Mouse (Mus musculus): Measurements from ENCODE around the gene Parva. TPM values are rescaled to one million over a fixed set of nuclear protein-coding genes. Genes with fewer than 3 reads are reported as not detected.

The Parva gene
- polyA plus RNA-seq, 3 experiments from 2014 or later, result not detected

DNA sequence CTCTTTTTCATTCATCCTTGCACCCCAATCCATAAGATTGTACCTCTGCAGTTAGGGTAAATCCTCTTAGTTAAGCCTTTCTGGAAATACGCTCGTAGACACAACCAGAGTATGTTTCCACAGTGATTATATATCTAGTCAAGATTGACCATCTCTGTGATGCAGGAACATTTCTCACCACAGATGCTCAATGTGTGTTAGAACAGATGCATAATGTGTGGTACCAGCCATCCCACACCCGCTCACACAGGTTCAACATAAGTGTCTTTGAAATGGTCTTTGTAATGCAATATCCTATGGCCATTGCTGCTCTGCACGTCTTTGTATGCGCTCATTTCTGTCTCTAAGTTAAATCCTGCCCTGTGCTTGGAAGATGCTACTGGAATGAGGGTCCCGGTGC, 98.2 kb downstream of the Parva start:
- ATAC-seq, result no peak

DNA sequence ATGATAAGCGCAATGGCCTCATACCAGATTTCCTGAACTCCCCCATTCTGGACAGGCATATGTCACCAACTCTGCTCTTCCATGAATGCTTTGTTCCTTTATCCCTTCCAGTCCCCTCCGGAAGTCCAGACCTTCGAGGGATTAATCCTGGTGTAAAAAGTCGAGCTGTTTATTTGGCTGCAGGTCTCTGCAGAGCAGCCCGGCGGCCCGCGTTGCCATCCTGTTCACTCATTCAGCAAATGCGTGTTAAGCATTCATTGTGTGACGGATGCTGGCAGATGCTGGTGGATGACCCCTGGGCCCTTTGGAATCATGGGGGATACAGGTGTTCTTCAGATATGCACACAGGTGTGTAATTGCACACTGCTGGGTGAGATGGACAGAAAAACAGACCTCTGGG, 98.9 kb downstream of the Parva start:
- ATAC-seq, result no peak

DNA sequence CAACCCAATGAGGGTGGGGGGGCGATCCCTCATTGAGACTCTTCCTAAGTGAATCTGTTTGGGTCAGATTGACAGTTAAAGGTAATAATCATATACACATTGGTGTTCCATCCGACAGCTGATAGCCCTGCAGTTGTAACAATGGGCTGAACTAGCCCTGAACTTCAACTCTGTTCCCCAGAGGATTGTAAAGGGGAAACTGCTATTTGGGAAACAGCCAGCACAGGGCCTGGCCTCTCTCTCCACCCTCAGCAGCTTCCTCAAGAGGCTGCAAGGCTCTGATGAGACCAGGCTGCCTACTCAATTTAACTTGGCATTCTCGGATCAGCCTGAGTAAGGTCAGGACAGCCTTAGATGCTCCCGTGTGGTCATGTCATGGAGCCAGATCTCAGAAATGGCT, 99.9 kb downstream of the Parva start:
- ATAC-seq, result no peak

DNA sequence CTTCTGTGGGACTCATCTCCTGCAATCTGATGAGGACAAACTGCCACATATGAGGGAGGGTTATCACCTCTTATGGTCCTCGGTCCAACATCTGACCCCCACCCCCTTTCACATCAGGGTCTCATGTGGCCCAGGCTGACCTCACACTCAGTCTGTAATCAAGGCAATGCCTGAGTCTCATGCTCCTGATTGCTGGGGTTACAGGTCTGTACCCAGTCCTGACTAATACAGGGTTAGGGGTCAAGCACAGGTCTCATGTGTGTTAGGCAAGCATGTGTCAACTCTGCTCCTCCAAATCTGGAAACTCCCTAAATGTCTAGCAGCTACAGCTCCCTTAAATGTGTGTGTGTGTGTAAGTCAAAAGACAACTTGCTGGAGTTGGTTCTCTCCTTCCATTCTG, 100.8 kb downstream of the Parva start:
- ATAC-seq, result no peak

DNA sequence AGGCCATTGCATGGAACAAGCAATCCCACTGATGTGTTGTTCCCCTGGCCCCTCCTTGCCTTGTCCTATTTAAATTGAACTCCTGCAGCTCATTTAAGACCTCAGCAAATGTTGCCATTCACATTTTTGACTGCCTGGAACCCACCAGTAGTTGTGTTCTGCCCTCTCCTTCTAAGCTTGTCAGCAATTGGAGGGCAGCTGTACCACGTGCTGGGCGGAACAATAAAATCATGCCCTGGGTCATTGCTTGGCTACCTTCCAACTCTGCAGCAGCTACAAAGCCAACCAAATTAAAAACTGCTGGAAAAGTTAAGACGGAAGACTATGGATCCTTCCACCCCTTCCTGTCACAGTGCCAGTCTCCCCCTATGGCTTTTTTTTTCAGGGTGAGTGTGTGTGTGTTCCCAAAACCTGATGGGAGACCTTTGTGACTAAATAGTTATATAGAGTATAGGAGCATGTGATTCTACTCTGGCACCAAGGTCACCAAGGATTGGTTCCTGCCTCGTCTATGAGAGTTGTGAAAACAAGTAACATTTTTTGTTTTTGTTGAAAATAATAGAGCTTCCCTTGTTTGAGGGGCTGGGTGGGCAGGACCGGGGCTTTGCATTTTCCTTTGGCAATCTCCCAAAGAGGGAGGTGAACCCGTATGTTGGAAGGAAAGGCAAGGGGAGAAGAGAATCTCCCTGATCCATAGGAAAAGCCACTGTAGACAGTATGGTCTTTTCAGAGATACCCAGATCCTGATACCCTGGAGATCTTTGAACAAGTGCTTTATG, 101.5 kb downstream of the Parva start:
- ATAC-seq, result no peak

DNA sequence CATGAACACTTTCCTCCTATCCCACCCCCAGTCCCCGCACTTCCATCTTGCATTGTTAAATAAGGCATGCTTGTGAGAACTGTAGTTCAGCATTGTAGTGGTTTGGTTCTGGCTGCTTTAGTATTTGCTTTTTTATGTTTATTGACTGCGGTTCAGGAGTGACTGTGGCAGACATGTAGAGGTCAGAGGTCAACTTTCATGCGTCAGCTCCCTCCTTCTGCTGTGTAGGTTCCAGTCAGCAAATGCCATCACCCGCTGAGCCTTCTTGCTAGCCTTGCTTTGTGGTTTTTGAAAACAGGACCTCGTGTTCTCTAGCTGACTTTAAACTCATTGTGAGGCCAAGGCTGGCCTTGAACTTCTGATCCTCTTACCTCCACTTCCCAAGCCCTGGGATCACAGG, 103.6 kb downstream of the Parva start:
- ATAC-seq, result no peak

DNA sequence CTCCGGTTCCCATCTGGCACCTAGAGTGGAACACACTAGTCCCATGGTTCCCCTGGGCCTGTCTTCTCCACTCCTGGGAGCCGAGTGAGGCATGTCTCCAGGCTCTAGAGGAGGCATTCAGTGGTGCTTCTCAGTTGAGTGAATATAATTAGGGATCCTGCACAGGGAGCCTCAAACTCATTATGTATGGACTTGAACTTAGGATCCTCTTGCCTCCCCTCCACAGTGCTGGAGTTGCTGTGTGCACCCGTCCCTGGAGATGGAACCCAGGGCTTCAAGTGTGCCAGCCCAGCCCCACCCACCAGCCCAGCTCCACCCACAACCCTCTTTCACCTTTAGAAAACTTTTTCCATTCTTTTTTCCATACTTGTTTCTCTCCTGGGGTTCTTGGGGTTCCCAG, 106.8 kb downstream of the Parva start:
- no peak for ATAC-seq

DNA sequence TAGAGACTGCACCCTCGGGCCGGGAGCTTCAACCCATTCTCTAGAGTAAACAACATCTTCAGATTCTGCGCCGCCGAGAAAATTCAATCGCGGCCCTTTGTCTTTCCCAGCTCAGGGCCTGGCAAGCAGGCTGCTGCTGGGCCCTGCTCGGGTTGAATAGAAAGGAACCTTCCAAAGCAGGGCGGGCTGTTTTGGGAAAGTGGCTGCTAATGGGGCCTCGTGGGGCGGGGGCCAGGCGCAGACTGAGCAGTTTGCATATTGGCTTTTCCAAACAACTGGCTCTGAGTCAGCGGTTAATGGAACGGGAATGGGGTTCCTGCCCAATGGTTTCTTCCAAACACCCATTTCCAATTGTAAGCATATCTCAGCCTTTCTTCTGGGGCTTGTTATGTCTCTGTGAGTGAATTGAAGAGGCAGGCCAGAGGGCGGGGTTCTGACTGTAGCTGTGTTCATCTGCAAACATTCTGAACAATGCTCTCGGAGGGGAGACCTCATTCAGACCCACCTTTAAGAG, 108.2 kb downstream of the Parva start:
- no peak for ATAC-seq

DNA sequence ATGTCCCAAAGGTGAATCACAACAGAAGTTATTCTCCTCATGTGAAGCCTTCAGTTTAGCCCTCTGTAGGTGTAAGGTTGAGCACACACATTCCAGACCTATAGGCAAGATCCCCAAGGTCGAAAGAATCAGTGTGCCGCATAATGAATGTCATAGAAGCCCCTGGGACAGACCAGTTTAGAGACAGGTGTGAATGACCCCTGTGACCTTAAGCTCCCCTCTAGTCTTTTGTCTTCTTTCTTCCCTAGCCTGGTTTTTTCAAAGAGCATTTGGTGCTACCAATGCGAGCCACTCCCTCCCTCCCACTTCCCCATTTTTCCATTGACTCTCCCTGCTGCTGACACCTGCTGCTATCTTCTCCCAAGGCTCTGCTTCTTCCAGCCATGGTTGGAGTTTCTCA, 121.8 kb downstream of the Parva start:
- no peak for ATAC-seq

DNA sequence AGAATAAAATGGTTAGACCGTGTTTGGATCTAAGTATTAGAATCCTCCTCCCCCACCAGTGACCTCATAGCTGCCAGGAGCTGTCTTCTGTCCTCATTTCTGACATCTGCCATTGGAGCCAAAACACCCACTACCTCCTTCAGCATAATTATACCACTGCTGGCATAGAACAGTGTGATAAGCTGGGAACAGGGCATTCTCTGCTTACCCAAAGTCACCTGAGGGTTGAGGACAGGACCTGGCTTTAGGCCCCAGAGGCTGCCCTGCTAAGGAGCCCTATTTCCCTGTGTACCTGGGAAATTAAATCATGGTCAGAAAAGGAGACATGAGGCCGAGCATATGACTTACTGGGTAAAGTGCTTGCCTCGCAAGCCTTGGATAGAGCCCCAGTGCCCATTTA, 134.2 kb downstream of the Parva start:
- no peak for ATAC-seq

DNA sequence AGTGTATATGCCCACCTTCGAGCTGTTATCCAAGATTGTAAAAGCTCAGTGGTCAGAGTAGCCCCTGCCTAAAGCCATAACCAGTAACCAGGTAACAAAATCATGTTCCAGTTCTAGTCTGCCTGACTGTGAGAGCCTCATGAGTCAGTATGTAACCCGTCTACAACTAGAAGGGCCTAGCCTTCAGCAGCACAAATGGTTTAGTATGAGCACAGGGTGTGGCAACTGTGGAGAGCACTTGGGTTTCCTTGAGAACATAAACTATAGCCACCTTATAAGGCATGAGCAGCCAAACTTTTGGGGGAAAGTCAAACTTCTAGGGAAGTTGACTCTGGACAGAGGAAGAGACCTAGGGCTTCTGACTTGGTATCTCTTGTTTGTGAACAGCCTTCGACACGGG, 139.7 kb downstream of the Parva start:
- no peak for ATAC-seq

DNA sequence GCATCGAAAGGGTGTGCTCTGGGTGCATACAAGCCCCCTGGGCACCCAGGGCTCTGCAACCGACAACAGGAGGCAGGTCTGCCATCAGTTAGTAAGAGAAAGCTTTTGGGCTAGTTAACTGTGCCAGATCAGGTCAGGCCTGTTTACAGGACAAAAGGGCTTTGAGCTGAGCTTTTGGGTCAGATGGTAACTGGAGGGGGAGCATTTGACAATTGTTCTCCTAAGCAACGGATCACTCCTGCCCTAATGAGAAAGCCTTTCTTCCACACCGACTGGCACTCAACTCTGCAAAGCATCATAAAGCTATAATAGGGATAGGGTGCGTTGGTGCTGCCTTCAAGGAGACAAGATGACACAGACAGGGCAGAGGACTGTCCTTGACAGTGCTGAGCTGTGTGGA, 141.7 kb downstream of the Parva start:
- ATAC-seq, result no peak

DNA sequence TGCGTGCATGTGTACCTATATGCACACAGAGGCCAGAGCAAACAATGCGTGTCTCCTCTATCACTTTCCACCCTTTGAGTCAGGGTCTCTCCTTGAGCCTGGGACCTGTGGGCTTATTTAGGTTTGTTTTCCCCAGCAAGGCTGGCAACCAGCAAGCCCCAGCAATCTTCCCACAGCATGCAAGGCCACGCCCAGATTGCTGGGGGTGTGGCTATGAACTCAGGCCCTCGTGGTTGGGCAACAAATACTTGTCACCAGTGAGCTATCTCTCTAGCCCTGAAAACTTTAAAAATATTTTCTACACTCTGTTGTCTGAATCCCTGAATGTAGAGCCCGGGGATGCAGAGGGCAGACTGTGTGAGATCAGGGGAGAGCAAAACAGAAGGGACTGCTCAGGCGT, 154.3 kb downstream of the Parva start:
- no peak for ATAC-seq

DNA sequence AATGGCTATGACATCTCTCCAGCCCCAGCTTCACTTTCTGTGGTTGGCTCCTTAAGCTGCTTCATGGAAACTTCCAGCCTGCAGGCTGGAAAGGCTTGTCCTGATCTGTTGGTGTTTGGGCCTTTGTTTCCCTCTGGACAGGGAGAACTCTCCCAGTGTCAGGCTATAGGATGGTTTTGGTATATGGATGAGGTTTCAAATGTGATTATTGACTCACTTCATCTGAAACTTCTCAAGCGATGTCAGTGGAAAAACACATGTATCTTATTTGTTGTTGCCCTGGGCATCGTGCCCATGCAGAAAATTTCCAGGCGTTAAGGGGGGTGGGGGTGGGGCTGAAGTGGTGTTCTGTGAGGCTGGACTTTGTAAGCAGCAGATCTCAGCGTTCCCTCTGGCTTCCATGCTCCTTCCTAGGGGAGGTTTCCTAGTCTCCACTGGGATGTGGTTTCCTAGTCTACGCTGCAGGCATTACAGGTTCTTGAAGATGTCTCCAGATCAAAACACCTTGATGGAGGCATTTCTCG, 155.6 kb downstream of the Parva start:
- ATAC-seq, result no peak

DNA sequence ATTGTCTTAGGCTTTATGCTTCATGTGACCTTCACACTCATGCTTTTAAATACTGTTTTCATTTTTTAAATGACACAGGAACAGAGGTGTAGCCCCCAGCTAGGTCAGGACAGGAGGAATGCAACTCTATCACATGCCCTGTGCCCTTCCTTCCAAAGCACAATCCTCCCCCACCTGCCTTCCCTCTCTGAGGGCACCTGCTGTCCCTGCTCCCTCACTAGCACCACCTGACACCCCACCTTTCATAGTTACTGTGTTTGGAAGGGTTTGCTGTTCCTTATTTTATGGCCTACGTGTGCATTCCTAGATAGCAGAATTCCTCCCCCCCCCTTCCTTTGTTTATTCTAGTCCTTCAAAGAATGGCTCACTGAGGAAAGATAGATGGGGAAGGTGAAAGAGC, 160.1 kb downstream of the Parva start:
- no peak for ATAC-seq

DNA sequence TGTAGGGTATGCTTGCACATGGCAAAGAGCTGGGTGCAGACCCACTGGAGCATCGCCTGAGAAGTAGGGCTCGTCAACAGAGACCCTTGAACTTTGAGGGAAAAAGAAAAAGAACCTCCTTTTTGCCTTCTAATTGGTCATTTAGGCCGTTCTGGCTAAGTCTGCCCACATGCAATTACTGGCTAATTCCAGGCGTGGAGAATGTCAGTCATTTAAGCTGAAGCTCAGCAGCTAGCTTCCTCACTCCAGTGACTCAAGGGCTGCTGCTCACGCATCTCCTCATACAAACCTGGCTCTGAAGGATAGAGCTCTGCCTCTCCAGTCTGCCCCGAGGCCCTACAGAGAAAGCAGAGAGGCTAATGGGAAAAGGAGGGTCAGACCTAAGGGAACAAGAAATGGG, 162.2 kb downstream of the Parva start:
- no peak for ATAC-seq

DNA sequence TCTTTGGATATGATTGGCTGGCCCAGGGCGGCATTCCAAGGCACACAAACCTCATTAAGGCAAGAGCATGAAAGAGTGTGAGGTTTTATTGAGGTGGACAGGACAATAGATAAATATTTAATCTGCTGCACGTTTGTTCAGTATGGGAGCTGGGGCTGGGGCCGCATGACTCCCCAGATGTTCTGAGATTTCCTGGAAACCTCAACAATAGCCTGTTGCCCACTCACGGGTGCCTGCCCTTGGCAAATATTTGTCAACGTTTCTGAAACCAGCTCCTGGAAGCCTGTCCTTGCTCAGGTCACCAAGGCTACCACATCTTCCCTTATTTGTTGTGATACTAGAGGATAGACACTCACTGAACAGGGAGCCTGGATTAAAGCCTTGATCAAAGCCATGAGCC, 166.3 kb downstream of the Parva start:
- ATAC-seq, result no peak

DNA sequence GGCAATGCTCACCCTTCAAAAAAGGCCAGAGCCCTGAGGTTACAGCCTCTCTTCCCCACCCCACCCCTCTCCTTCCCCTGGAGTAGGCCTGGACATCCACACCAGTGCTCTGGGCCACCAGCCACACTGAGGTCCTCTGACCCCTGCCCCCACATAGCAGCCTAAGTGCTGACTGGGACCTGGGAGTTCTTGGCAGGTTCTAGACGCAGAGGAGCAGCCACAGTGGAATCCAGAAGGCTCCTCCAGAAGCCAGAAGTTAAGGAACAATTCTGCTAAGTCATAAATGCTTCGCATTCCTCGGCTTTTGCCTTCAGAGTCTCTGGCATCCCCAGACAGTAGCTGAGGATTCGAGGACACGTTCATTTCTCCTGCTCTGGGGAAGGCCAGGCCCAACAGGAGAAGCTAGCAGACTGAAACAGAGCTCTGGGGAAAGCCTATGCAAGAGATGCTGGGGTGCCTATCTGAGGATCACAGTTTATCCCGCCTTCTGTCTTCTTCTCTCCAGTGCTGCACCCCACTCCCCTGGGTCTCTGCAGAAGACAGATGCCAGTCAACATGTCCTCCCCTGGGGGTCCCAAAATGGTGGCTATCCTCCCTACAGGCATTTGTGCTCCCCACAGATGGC, 168.0 kb downstream of the Parva start:
- no peak for ATAC-seq

DNA sequence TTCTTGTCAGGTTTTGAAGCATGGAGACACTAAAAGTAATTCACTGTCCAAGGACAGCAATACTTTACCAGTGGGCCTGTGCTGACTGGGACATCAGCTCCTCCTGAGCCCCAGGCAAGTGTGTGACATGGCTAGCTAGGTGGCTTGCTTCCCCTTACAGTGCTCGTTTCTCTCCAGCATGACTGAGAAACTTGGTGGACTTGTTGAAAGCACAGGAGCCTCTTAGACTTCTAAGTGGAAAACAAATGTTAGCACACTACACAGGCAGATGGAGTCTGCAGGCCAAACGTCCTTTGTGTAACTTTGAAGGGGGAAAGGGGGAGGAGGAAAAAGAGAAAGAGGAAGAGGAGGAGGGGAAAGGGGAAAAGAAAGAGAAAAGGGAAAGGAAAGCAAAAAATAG, 172.3 kb downstream of the Parva start:
- ATAC-seq, result no peak

DNA sequence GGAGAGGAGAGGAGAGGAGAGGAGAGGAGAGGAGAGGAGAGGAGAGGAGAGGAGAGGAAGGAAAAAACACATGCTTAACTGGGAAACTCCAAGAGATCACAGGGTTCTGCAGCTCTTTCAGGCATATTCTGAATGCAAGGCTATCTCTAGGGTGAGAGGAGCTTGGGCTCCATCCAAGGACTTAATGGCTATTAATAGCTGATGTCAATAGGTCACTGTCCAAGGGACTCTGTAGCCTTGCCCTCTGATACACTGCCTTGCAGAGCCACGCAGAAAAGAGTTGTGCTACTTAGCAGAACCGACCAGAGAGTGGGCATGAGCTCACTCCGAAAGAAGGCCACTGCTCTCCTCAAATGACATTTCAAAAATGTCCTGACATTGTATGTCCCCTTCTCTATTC, 172.9 kb downstream of the Parva start:
- ATAC-seq, result no peak

DNA sequence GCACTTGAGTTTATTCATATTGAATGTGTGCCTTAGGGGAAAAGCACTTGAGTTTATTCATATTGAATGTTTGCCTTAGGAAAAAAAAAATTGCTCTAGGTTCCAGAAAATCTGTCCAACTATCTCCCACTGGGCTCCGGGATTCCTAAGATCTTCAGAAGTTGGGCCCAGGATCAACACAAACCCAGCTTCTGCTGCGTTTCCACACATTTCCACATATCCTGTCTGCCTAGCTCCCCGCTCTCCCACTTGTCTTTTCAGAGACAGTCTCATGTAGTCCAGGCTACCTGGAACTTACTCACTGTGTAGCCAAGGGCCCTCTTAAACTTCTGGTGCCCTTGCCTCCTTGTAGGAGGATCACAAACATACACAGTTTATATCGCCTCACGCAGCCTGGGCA, 175.7 kb downstream of the Parva start:
- no peak for ATAC-seq

DNA sequence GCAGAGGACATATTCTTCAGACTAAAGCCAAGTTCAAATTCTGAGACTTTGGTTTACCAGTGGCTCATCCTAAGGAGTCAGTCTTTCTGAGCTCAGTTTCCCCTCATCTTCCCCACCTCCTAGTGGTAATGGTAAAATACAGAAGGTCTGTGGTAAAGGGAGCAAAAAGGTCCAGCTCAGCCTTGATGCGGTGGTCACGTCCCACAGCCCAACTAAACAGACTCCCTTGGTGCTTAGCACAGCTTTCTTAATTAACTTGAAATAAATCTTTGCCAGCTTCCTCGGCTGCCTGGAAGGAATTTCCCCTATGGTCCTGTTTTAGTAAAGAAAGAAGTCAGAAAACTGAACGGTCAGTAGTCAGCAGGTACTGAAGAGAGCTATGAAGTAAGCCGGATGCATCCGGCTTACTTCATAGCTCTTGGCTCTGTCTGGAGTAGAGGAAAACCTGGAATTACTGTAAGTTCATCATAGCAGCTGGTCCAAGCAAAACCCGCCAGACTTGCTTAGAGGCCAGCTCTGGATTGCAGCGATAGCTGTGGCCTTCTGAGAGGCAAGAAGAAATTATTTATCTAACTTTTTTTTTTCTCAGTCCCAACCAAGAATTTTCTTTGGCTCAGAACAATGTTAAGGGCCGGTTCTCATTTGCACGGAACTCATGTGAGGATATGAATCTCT, 176.3 kb downstream of the Parva start:
- ATAC-seq, result no peak

DNA sequence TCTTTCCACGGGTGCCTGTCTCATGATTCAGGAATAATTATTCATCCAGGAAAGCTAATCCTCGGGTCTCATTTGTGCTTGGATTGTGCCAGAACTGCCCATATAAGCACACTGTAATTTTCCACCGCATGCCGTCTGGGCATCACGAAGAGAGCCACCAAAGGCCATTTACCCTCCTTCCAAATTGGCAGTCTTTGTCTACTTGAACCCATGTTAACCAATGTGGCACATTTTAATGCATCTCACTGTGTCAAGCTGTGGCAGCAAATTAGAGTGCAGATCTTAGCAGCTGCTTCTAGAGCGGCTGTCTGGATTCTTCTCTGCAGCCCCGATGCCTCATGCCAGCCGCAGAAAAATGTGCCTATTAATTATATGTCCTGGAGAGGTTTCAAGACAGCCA, 176.9 kb downstream of the Parva start:
- ATAC-seq, result no peak

Measured in inflammation-experienced regulatory T-cells, adult 6 months (primary cell).